Mouse (Mus musculus) heart, postnatal 0 days (tissue): ENCODE results near the gene Mob1a.

ENCODE experiments used
- CTCF ChIP-seq: IDR thresholded peaks from 2 replicates; pipeline ENCODE4 v1.5.1; 2016; ENCODE audit warnings: antibody characterized with exemption, control low read depth, low read depth
- EP300 ChIP-seq: IDR thresholded peaks from 2 replicates; pipeline ENCODE4 v1.6.1; 2016; ENCODE audit warnings: antibody characterized with exemption, low read depth

DNA sequence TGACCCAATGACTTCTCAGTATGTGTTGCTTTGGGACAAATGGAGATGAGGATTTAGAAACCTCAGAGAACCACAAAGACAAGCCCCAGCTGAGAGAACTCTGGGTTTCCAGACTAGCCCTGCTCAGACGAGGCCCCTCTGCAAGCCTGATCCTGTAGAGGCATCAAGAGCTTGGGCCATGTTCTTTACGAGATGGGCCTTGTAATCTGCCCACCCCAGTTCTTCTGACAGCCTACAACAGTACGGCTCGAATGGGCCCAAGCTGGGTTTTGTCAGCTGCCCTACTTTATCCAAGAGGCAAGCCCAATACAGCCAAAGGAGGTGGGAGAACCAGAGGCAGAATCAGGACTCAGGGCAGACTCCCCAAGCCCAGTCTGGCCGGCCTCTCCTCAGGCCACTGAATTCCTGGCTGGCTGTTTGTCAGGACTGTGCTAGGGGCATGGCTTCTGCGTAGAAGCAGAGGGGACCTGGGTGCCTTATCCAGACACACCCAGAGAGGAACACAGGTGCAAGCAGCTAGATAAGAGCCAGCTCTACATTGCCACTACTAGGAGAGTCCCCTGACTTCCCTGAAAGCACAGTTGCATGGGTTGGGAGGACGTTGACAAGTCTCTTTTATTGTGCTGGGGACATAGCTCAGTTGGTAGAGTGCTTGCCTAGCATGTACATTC is 25.8 kb downstream of the Mob1a start:
- TF ChIP-seq CTCF (no peak), EP300 (no peak)
